Mouse (Mus musculus): ENCODE measurements at regions not wholly inside any gene's neighbourhood (a gene's known extent, or its start where the extent isn't known, plus 50 kb on each side); places are given as distances from the start of the nearest gene placed in this dataset.
A peak's percentile ranks its signal among the peaks of the same experiment; 100 is the strongest.

- no peak for DNase-seq (ENCODE audit: low read depth)
Measured at GRCm38 (mm10) chr2:55817273-55817672, 381.5 kb downstream of the Kcnj3 start.

- DNase-seq (ENCODE audit: low read depth): no peak
Measured at GRCm38 (mm10) chr2:55818220-55818619, 382.4 kb downstream of the Kcnj3 start.

- DNase-seq (ENCODE audit: low read depth): no peak
Measured at GRCm38 (mm10) chr2:55822726-55823125, 387.0 kb downstream of the Kcnj3 start.

- peak; percentile 2 for DNase-seq (ENCODE audit: low read depth)
Measured at GRCm38 (mm10) chr2:55841521-55841920, 405.8 kb downstream of the Kcnj3 start.

- DNase-seq (ENCODE audit: low read depth): no peak
Measured at GRCm38 (mm10) chr2:55846832-55847382, 411.1 kb downstream of the Kcnj3 start.

GRCm38 (mm10) chr2:55862479-55862878 lies 426.7 kb downstream of the Kcnj3 start:
- DNase-seq (ENCODE audit: low read depth): no peak

- no peak for DNase-seq (ENCODE audit: low read depth)
Measured at GRCm38 (mm10) chr2:55889976-55890375, 454.2 kb downstream of the Kcnj3 start.

GRCm38 (mm10) chr2:55892821-55893535 lies 457.2 kb downstream of the Kcnj3 start:
- DNase-seq (ENCODE audit: low read depth): no peak

GRCm38 (mm10) chr2:55920294-55920693 lies 484.5 kb downstream of the Kcnj3 start:
- DNase-seq (ENCODE audit: low read depth): peak; percentile 44

Data from 416B (cell line).